Comparison of ENCODE assay signal across 9 mouse cellular contexts in genomic region chr13:23448758-23449157, GRCm38 (mm10). TPM values are rescaled to one million over a fixed set of nuclear protein-coding genes. Genes with fewer than 3 reads are reported as not detected.
DNase-seq lines count a peak whose midpoint lies in the region; ATAC-seq lines count a peak whose summit lies in the region.
"Had no signal": no experiment of that assay in that cellular context is flagged by ENCODE, and none has a peak within 500 bp of the region (broad histone marks: within the 10 kb centered on the region; RNA-seq: fewer than 3 reads in every experiment).

No protein-coding gene starts in this region.

- intact Hi-C loops in heart, postnatal 10 days (cut with DNase I) = loop anchor here (2.0 kb wide), 1 partner anchor 16 kb away; no protein-coding TSS in a partner anchor

- H3K4me2 ChIP-seq in heart, embryonic 15.5 days = peak overlapping the region; percentile 76
- H3K4me2 ChIP-seq in embryonic facial prominence, embryonic 13.5 days = peak overlapping the region; percentile 68
- H3K4me2 ChIP-seq in hindbrain, embryonic 16.5 days (ENCODE audit: low read length) = peak overlapping the region; percentile 86
- H3K4me2 ChIP-seq in midbrain, embryonic 14.5 days (ENCODE audit: low read length) = peak overlapping the region; percentile 77

- no peak overlapping the region for H3K9ac ChIP-seq in heart, embryonic 15.5 days
- H3K9ac ChIP-seq in embryonic facial prominence, embryonic 13.5 days = no peak overlapping the region
- H3K9ac ChIP-seq in hindbrain, embryonic 16.5 days (ENCODE audit: low read depth, low read length) = peak overlapping the region; percentile 48; the same call in 1 of the 2 replicates
- no peak overlapping the region for H3K9ac ChIP-seq in midbrain, embryonic 14.5 days (replicated peaks; ENCODE audit: low read length)

- no peaks in the 10 kb centered on the region for H3K9me3 ChIP-seq in heart, embryonic 15.5 days (replicated peaks)
- H3K9me3 ChIP-seq in embryonic facial prominence, embryonic 13.5 days = no peaks in the 10 kb centered on the region
- H3K9me3 ChIP-seq in hindbrain, embryonic 16.5 days (ENCODE audit: control insufficient read depth, low read length) = no peaks in the 10 kb centered on the region
- no peaks in the 10 kb centered on the region for H3K9me3 ChIP-seq in midbrain, embryonic 14.5 days (ENCODE audit: control insufficient read depth, low read length)

- H3K36me3 ChIP-seq in heart, embryonic 15.5 days = no peaks in the 10 kb centered on the region
- H3K36me3 ChIP-seq in embryonic facial prominence, embryonic 13.5 days = no peaks in the 10 kb centered on the region
- H3K36me3 ChIP-seq in hindbrain, embryonic 16.5 days (ENCODE audit: control insufficient read depth, insufficient read depth, low read length) = no peaks in the 10 kb centered on the region
- no peaks in the 10 kb centered on the region for H3K36me3 ChIP-seq in midbrain, embryonic 14.5 days (ENCODE audit: control insufficient read depth, insufficient read depth, low read length)

- H3K4me1 ChIP-seq in heart, embryonic 15.5 days (replicated peaks) = peaks cover 2% of the 10 kb centered on the region; the same call in 1 of the 2 replicates
- H3K4me1 ChIP-seq in embryonic facial prominence, embryonic 13.5 days = peaks cover 14% of the 10 kb centered on the region
- peaks cover 12% of the 10 kb centered on the region for H3K4me1 ChIP-seq in hindbrain, embryonic 16.5 days (ENCODE audit: control insufficient read depth, insufficient read depth, low read depth, low read length)
- peaks cover 15% of the 10 kb centered on the region for H3K4me1 ChIP-seq in midbrain, embryonic 14.5 days (ENCODE audit: control insufficient read depth, insufficient read depth, low read length)

- H3K27ac ChIP-seq in heart, embryonic 15.5 days = peak overlapping the region; percentile 54; the same call in 1 of the 2 replicates
- 0 out of 2 replicates have a peak overlapping the region, but pooled peaks have one; percentile 39 for H3K27ac ChIP-seq in embryonic facial prominence, embryonic 13.5 days
- no peak overlapping the region for H3K27ac ChIP-seq in hindbrain, embryonic 16.5 days (ENCODE audit: low read depth, low read length)
- H3K27ac ChIP-seq in midbrain, embryonic 14.5 days (replicated peaks; ENCODE audit: low read depth, low read length) = no peak overlapping the region

- H3K27me3 ChIP-seq in heart, embryonic 15.5 days = no peaks in the 10 kb centered on the region
- no peaks in the 10 kb centered on the region for H3K27me3 ChIP-seq in embryonic facial prominence, embryonic 13.5 days
- no peaks in the 10 kb centered on the region for H3K27me3 ChIP-seq in hindbrain, embryonic 16.5 days (replicated peaks; ENCODE audit: control insufficient read depth, insufficient read depth, low read length)
- H3K27me3 ChIP-seq in midbrain, embryonic 14.5 days (ENCODE audit: control insufficient read depth, insufficient read depth, low read length) = no peaks in the 10 kb centered on the region

- peak overlapping the region; percentile 61 for H3K4me3 ChIP-seq in heart, embryonic 15.5 days
- peak overlapping the region; percentile 59 for H3K4me3 ChIP-seq in embryonic facial prominence, embryonic 13.5 days
- H3K4me3 ChIP-seq in hindbrain, embryonic 16.5 days (ENCODE audit: low read length) = peak overlapping the region; percentile 58
- peak overlapping the region; percentile 53 for H3K4me3 ChIP-seq in midbrain, embryonic 14.5 days (replicated peaks; ENCODE audit: low read depth, low read length)

- no peak for ATAC-seq in heart, embryonic 15.5 days (replicated peaks; ENCODE audit: insufficient number of reproducible peaks, insufficient read depth, low FRiP score, low read depth)
- ATAC-seq in embryonic facial prominence, embryonic 13.5 days (ENCODE audit: insufficient number of reproducible peaks, insufficient read depth, low FRiP score, low TSS enrichment, low read depth) = no peak
- ATAC-seq in hindbrain, embryonic 16.5 days = no peak
- ATAC-seq in midbrain, embryonic 14.5 days (ENCODE audit: low FRiP score, low TSS enrichment) = no peak
- ATAC-seq in inflammation-experienced regulatory T-cells, adult 6 months = no peak

- DNase-seq in heart, postnatal 10 days = no peak
- DNase-seq in midbrain, embryonic 14.5 days = no peak
- no peak for DNase-seq in ovary, adult 18-20 months (ENCODE audit: low spot score)
- no peak for DNase-seq in right cerebral cortex, adult 2 months (ENCODE audit: low spot score in 2 of 2)

- WGBS in heart, embryonic 15.5 days = 50% methylated on average over 3 of the region's 3 CpGs
- 30% methylated on average over 3 of the region's 3 CpGs for WGBS in embryonic facial prominence, embryonic 13.5 days
- 61% methylated on average over 3 of the region's 3 CpGs for WGBS in hindbrain, embryonic 16.5 days
- WGBS in midbrain, embryonic 14.5 days = 64% methylated on average over 3 of the region's 3 CpGs

RNA-seq across cellular contexts. Expression of gene Btn1a1, which starts 16.9 kb away (rescaled TPM):
- polyA plus RNA-seq in heart, embryonic 15.5 days (2015; fragmentation: Nextera tagmentation; extraction: Ambion mirVana) = 0.85 and 1.4 TPM in 2 replicates
- not detected for total RNA-seq in heart, postnatal 10 days (2021)
- polyA plus RNA-seq in embryonic facial prominence, embryonic 13.5 days (2015; fragmentation: Nextera tagmentation; extraction: Ambion mirVana) = not detected in 2 replicates
- 0.09 and 0.20 TPM in 2 replicates for polyA plus RNA-seq in hindbrain, embryonic 16.5 days (2015; fragmentation: Nextera tagmentation; extraction: Ambion mirVana)
- polyA plus RNA-seq in midbrain, embryonic 14.5 days (2014; fragmentation: Nextera tagmentation; extraction: Ambion mirVana) = 0.09 TPM in 1 of 2 replicates, not detected in the other
- not detected for polyA plus RNA-seq in inflammation-experienced regulatory T-cells, adult 6 months (2017; shearing (Covaris generic))
- total RNA-seq: gastrocnemius, postnatal 10 days had no signal

RNA-seq across cellular contexts. Expression of gene Abt1, which starts 25.1 kb away (rescaled TPM):
- polyA plus RNA-seq in heart, embryonic 15.5 days (2015; fragmentation: Nextera tagmentation; extraction: Ambion mirVana) = 8.1 and 8.2 TPM in 2 replicates
- 1 to 10 TPM; 5.3 to 5.6 TPM for total RNA-seq in heart, postnatal 10 days (2021)
- 13.1 and 14.6 TPM in 2 replicates for polyA plus RNA-seq in embryonic facial prominence, embryonic 13.5 days (2015; fragmentation: Nextera tagmentation; extraction: Ambion mirVana)
- 9.8 and 10.1 TPM in 2 replicates for polyA plus RNA-seq in hindbrain, embryonic 16.5 days (2015; fragmentation: Nextera tagmentation; extraction: Ambion mirVana)
- 9.3 and 9.9 TPM in 2 replicates for polyA plus RNA-seq in midbrain, embryonic 14.5 days (2014; fragmentation: Nextera tagmentation; extraction: Ambion mirVana)
- 10 to 100 TPM; 11.3 to 13.4 (median 12.2) TPM for polyA plus RNA-seq in inflammation-experienced regulatory T-cells, adult 6 months (2017; shearing (Covaris generic))

RNA-seq across cellular contexts. Expression of gene Btn2a2, which starts 39.9 kb away (rescaled TPM):
- 0.31 and 0.41 TPM in 2 replicates for polyA plus RNA-seq in heart, embryonic 15.5 days (2015; fragmentation: Nextera tagmentation; extraction: Ambion mirVana)
- total RNA-seq in heart, postnatal 10 days (2021) = not detected
- polyA plus RNA-seq in embryonic facial prominence, embryonic 13.5 days (2015; fragmentation: Nextera tagmentation; extraction: Ambion mirVana) = 1.5 and 1.7 TPM in 2 replicates
- 0.14 TPM in 1 of 2 replicates, not detected in the other for polyA plus RNA-seq in hindbrain, embryonic 16.5 days (2015; fragmentation: Nextera tagmentation; extraction: Ambion mirVana)
- not detected in 2 replicates for polyA plus RNA-seq in midbrain, embryonic 14.5 days (2014; fragmentation: Nextera tagmentation; extraction: Ambion mirVana)
- polyA plus RNA-seq in inflammation-experienced regulatory T-cells, adult 6 months (2017; shearing (Covaris generic)) = not detected

Comparison
In these comparisons a context has a peak if more than half of its experiments do, and no peak if none do; other contexts are left out.
1. H3K27ac ChIP-seq: peak in heart, embryonic 15.5 days (single experiment) and embryonic facial prominence, embryonic 13.5 days (single experiment); none in hindbrain, embryonic 16.5 days (single experiment) and midbrain, embryonic 14.5 days (single experiment).
2. Peak in every context shown above with its lines, with median percentiles within 50 percentile points of each other: H3K4me2 ChIP-seq and H3K4me3 ChIP-seq.